Mouse (Mus musculus): Measurements from ENCODE around the gene Pmpca. TPM values are rescaled to one million over a fixed set of nuclear protein-coding genes. Genes with fewer than 3 reads are reported as not detected.

Pmpca gene
- polyA plus RNA-seq, 1 experiment from 2014 or later = 81.6 TPM

DNA sequence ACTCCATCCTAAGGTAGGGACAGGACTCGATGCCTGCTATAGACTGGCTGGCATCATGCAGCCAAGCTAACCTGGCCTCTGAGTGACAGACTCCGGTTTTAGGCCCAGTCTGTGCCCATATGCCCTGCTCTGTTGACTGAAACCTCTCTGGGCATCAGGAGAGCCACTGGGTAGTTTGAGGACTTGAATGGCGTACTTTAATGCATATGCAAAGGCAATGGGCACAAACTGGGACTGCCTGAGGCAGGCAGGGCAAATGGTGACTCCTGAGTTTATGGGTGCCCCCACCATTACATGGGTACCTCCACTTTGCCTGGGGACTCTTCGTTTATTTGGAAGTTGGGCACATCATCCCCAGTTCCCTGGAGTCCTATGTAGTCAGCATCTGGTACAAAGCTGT is 57.5 kb downstream of the Pmpca start:
- Histone ChIP-seq H3K27me3 (ENCODE audit: control insufficient read depth, insufficient read depth, low read length) (no peaks in the 10 kb centered on the region), H3K9ac (peak overlapping the region; percentile 67), H3K36me3 (replicated peaks; ENCODE audit: control insufficient read depth, insufficient read depth) (peaks cover 3% of the 10 kb centered on the region), H3K27ac (no peak overlapping the region), H3K4me3 (replicated peaks; ENCODE audit: low read length) (peak overlapping the region; percentile 84), H3K9me3 (ENCODE audit: control insufficient read depth, low read length) (no peaks in the 10 kb centered on the region), H3K4me1 (replicated peaks; ENCODE audit: control insufficient read depth, insufficient read depth, low read length) (peaks cover 19% of the 10 kb centered on the region), H3K4me2 (replicated peaks) (peak overlapping the region; percentile 88)
- DNase-seq (ENCODE audit: low spot score) = no peak
- 74% methylated on average over 4 of the region's 4 CpGs for WGBS
- ATAC-seq (ENCODE audit: low FRiP score) = no peak

Other genes starting within 250 kb of the Pmpca start
- 5.5 and 5.8 TPM in 2 replicates for gene Lhx3, start 181.1 kb upstream of the Pmpca start, polyA plus RNA-seq (2014; fragmentation: Nextera tagmentation; extraction: Ambion mirVana)
- 15.2 and 16.1 TPM in 2 replicates for gene Qsox2, start 151.8 kb upstream of the Pmpca start, polyA plus RNA-seq (2014; fragmentation: Nextera tagmentation; extraction: Ambion mirVana)
- 0.25 and 0.29 TPM in 2 replicates for gene Ccdc187, start 94.8 kb upstream of the Pmpca start, polyA plus RNA-seq (2014; fragmentation: Nextera tagmentation; extraction: Ambion mirVana)
- 96.7 and 101 TPM in 2 replicates for gene Gpsm1, start 73.8 kb upstream of the Pmpca start, polyA plus RNA-seq (2014; fragmentation: Nextera tagmentation; extraction: Ambion mirVana)
- 27.7 and 28.3 TPM in 2 replicates for gene Dnlz, start 37.2 kb upstream of the Pmpca start, polyA plus RNA-seq (2014; fragmentation: Nextera tagmentation; extraction: Ambion mirVana)
- 1.9 and 2.1 TPM in 2 replicates for gene Card9, start 28.4 kb upstream of the Pmpca start, polyA plus RNA-seq (2014; fragmentation: Nextera tagmentation; extraction: Ambion mirVana)
- gene Snapc4, start 8.7 kb upstream of the Pmpca start, polyA plus RNA-seq (2014; fragmentation: Nextera tagmentation; extraction: Ambion mirVana) = 25.4 and 29.3 TPM in 2 replicates
- 134 and 141 TPM in 2 replicates for gene Entr1, start within 50 bp of the Pmpca start, polyA plus RNA-seq (2014; fragmentation: Nextera tagmentation; extraction: Ambion mirVana)
- gene Inpp5e, start 19.9 kb downstream of the Pmpca start, polyA plus RNA-seq (2014; fragmentation: Nextera tagmentation; extraction: Ambion mirVana) = 22.1 and 23.0 TPM in 2 replicates
- 29.1 and 30.0 TPM in 2 replicates for gene Sec16a, start 55.9 kb downstream of the Pmpca start, polyA plus RNA-seq (2014; fragmentation: Nextera tagmentation; extraction: Ambion mirVana)
- gene Notch1, start 127.3 kb downstream of the Pmpca start, polyA plus RNA-seq (2014; fragmentation: Nextera tagmentation; extraction: Ambion mirVana) = 23.3 and 25.6 TPM in 2 replicates
- 62.2 and 69.2 TPM in 2 replicates for gene Egfl7, start 190.7 kb downstream of the Pmpca start, polyA plus RNA-seq (2014; fragmentation: Nextera tagmentation; extraction: Ambion mirVana)
- gene Gm20532, start 197.3 kb downstream of the Pmpca start, polyA plus RNA-seq (2014; fragmentation: Nextera tagmentation; extraction: Ambion mirVana) = not detected in 2 replicates
- 5.6 and 6.6 TPM in 2 replicates for gene Agpat2, start 215.1 kb downstream of the Pmpca start, polyA plus RNA-seq (2014; fragmentation: Nextera tagmentation; extraction: Ambion mirVana)
- gene Fam69b, start 239.1 kb downstream of the Pmpca start, polyA plus RNA-seq (2014; fragmentation: Nextera tagmentation; extraction: Ambion mirVana) = 128 and 136 TPM in 2 replicates

Measured in hindbrain, embryonic 14.5 days (tissue).